Mouse (Mus musculus): ENCODE results near the gene Jund.

Jund gene

GRCm38 (mm10) chr8:70744806-70745205, 46.1 kb downstream of the Jund start:
- POLR2A ChIA-PET, result interaction anchor here in 3 of 4 experiments (1.0 to 14.5 kb wide), 9 partner anchors 10 to 94 kb away, joined by 3 to 148 read pairs (median 8); partner anchors contain the start of genes Arrdc2 (in 1 of the 3), Jund (in 1 of the 3), Mpv17l2 (in 1 of the 3) and Rab3a (in 1 of the 3)
- CTCF ChIA-PET, result interaction anchor here in 2 of 4 experiments (0.6 to 1.5 kb wide), 3 partner anchors 18 to 96 kb away, joined by 3 to 4 read pairs (median 3); partner anchors contain the start of gene Gm3336 (in 1 of the 2)

GRCm38 (mm10) chr8:70745691-70746220, 47.0 kb downstream of the Jund start:
- CTCF ChIA-PET, result interaction anchor here in 2 of 4 experiments (0.8 to 1.5 kb wide), 3 partner anchors 12 to 27 kb away, joined by 3 to 4 read pairs (median 4); partner anchors contain the start of gene Gm3336 (in 1 of the 2)
- POLR2A ChIA-PET, result interaction anchor here in 3 of 4 experiments (0.5 to 14.5 kb wide), 9 partner anchors 9 to 99 kb away, joined by 3 to 148 read pairs (median 4); partner anchors contain the start of genes Arrdc2 (in 1 of the 3), Mpv17l2 (in 1 of the 3) and Rab3a (in 1 of the 3)

- CTCF ChIA-PET, result interaction anchor here in 2 of 4 experiments (0.8 to 1.2 kb wide), 2 partner anchors 11 to 17 kb away, joined by 3 to 4 read pairs; no protein-coding TSS in a partner anchor
- POLR2A ChIA-PET, result interaction anchor here in 3 of 4 experiments (0.8 to 14.5 kb wide), 11 partner anchors 8 to 142 kb away, joined by 3 to 148 read pairs (median 4); partner anchors contain the start of genes Arrdc2 (in 1 of the 3), Jund (in 1 of the 3), Mpv17l2 (in 1 of the 3) and Pik3r2 (in 1 of the 3)
Measured at GRCm38 (mm10) chr8:70746676-70747075, 47.9 kb downstream of the Jund start.

- POLR2A ChIA-PET, result interaction anchor here in 3 of 4 experiments (0.8 to 14.5 kb wide), 10 partner anchors 9 to 92 kb away, joined by 3 to 148 read pairs (median 4); partner anchors contain the start of genes Arrdc2 (in 2 of the 3), Jund (in 1 of the 3), Mpv17l2 (in 1 of the 3) and Pik3r2 (in 1 of the 3)
- CTCF ChIA-PET, result interaction anchor here in 2 of 4 experiments (0.8 to 1.2 kb wide), 2 partner anchors 17 kb away, joined by 3 to 4 read pairs; no protein-coding TSS in a partner anchor
Measured at GRCm38 (mm10) chr8:70747211-70747890, 48.6 kb downstream of the Jund start.

GRCm38 (mm10) chr8:70748246-70749096, 49.7 kb downstream of the Jund start:
- CTCF ChIA-PET, result interaction anchor here in 1 of 4 experiments (1.0 to 1.7 kb wide), 2 partner anchors 16 to 30 kb away, joined by 3 read pairs; partner anchors contain the start of gene Gm3336

GRCm38 (mm10) chr8:70749097-70749674, 50.4 kb downstream of the Jund start:
- POLR2A ChIA-PET, result interaction anchor here in 3 of 4 experiments (0.5 to 14.5 kb wide), 10 partner anchors 12 to 104 kb away, joined by 3 to 148 read pairs (median 4); partner anchors contain the start of genes Jund (in 2 of the 3), Arrdc2 (in 1 of the 3) and Mpv17l2 (in 1 of the 3)

More at GRCm38 (mm10) chr8:70748246-70749096, 49.7 kb downstream of the Jund start:
- POLR2A ChIA-PET, result interaction anchor here in 3 of 4 experiments (0.6 to 14.5 kb wide), 9 partner anchors 10 to 91 kb away, joined by 3 to 148 read pairs (median 3); partner anchors contain the start of genes Arrdc2 (in 2 of the 3), Jund (in 2 of the 3) and Mpv17l2 (in 2 of the 3)

More at GRCm38 (mm10) chr8:70749097-70749674, 50.4 kb downstream of the Jund start:
- CTCF ChIA-PET, result interaction anchor here in 1 of 4 experiments (0.7 to 1.7 kb wide), 4 partner anchors 15 to 96 kb away, joined by 3 read pairs; partner anchors contain the start of gene Gm3336
